Mouse (Mus musculus) right cerebral cortex, postnatal 25 days (tissue): ENCODE measurements around the gene Adprm.
"Not testable (repeated sequence)": the region's sequence is repeated elsewhere in the genome, so short reads cannot be mapped to it uniquely, and the experiment has no call there.

ENCODE experiments used
- DNase-seq: peaks from one replicate; pipeline ENCODE4 v3.0.0; 2022

Adprm gene

GRCm38 (mm10) chr11:67075036-67075435, 22.6 kb upstream of the Adprm start:
- no peak for DNase-seq

GRCm38 (mm10) chr11:67072615-67073130, 20.3 kb upstream of the Adprm start:
- no peak for DNase-seq

GRCm38 (mm10) chr11:67067741-67068140, 15.3 kb upstream of the Adprm start:
- DNase-seq: no peak

GRCm38 (mm10) chr11:67062726-67063125, 10.3 kb upstream of the Adprm start:
- no peak for DNase-seq

GRCm38 (mm10) chr11:67061311-67061710, 8.9 kb upstream of the Adprm start:
- DNase-seq: no peak

GRCm38 (mm10) chr11:67054754-67055365, 2.5 kb upstream of the Adprm start:
- no peak for DNase-seq

GRCm38 (mm10) chr11:67051676-67052320, 596 bp downstream of the Adprm start:
- DNase-seq: no peak

GRCm38 (mm10) chr11:67049256-67049655, 3.1 kb downstream of the Adprm start:
- no peak for DNase-seq

- no peak for DNase-seq
These were observed 3.9 kb downstream of the Adprm start for GRCm38 (mm10) chr11:67048496-67048895.

- DNase-seq: no peak
These were observed 5.2 kb downstream of the Adprm start for GRCm38 (mm10) chr11:67047199-67047598.

- DNase-seq: no peak
These were observed 7.4 kb downstream of the Adprm start for GRCm38 (mm10) chr11:67044959-67045358.

- no peak for DNase-seq
These were observed 9.4 kb downstream of the Adprm start for GRCm38 (mm10) chr11:67043007-67043406.

GRCm38 (mm10) chr11:67040483-67040882, 11.9 kb downstream of the Adprm start:
- DNase-seq: no peak

GRCm38 (mm10) chr11:67039799-67040198, 12.6 kb downstream of the Adprm start:
- DNase-seq: no peak

GRCm38 (mm10) chr11:67036892-67037291, 15.5 kb downstream of the Adprm start:
- no peak for DNase-seq

GRCm38 (mm10) chr11:67036229-67036628, 16.2 kb downstream of the Adprm start:
- DNase-seq: no peak

- DNase-seq: no peak
These were observed 17.5 kb downstream of the Adprm start for GRCm38 (mm10) chr11:67034775-67035485.

GRCm38 (mm10) chr11:67031603-67031915, 20.8 kb downstream of the Adprm start:
- DNase-seq: no peak

GRCm38 (mm10) chr11:67030904-67031602, 21.3 kb downstream of the Adprm start:
- no peak for DNase-seq

- DNase-seq: peak; percentile 80
These were observed 27.4 kb downstream of the Adprm start, which contains the start of gene Tmem220 for GRCm38 (mm10) chr11:67024867-67025477. Gene Tmem220, plus strand, starts transcription at chr11:67025154.

- DNase-seq: no peak
These were observed 28.5 kb downstream of the Adprm start for GRCm38 (mm10) chr11:67023802-67024340.

GRCm38 (mm10) chr11:67023191-67023590, 29.2 kb downstream of the Adprm start:
- not testable (repeated sequence) for DNase-seq
